Mouse (Mus musculus) fat pad, adult 2 months (tissue): ENCODE measurements around the gene Mlh3.

Experiments used
- DNase-seq: peaks from one replicate; pipeline ENCODE4 v3.0.0-alpha.2; 2011; ENCODE audit warnings: low read depth, low spot score; ENCODE audit errors: extremely low read depth

The Mlh3 gene

DNA sequence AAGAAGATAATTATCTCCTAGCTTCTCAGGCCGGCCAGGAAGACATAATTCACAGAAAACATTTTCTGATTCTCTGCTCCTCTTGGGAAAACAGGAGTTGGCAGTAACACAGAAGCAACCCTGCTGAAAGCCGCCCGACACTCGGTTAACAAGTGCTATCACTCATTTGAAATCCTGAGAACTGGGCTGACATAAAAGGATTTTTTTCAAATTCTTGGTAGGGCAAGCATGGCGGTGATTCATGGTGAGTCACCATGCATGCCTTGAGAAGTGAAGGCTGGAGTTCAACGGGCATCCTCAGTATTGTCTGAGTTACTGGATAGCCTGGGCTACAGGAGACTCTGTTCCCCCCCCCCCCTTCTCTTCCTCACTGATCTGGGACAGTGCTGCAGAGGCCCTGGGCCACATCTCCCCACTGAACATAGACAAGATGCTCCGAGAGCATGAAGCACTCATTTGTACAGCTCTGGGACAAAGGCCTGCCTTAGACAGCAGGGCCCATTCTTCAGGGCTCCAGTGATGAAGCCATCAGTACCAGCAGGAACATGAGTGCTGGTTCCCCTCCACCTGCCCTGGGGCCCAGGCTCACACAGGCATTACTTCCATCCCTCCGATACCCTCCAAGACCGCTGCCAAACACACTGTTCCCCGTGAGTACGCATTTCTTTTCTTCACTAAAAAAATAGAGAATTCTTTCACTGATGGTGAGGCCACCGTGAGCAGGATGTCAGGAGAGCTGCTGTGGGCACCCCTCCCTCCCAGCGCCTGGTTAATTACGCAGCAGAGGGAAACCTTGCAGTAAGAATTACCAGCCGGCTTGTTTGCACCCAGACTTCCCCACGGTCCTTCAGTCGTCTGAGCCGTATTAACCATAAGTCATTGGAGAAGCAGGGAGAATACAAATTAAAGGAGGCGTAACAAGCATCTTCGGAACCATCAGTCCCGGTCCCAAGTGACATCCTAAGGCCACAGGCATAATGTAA is 36.7 kb downstream of the Mlh3 start:
- no peak for DNase-seq

DNA sequence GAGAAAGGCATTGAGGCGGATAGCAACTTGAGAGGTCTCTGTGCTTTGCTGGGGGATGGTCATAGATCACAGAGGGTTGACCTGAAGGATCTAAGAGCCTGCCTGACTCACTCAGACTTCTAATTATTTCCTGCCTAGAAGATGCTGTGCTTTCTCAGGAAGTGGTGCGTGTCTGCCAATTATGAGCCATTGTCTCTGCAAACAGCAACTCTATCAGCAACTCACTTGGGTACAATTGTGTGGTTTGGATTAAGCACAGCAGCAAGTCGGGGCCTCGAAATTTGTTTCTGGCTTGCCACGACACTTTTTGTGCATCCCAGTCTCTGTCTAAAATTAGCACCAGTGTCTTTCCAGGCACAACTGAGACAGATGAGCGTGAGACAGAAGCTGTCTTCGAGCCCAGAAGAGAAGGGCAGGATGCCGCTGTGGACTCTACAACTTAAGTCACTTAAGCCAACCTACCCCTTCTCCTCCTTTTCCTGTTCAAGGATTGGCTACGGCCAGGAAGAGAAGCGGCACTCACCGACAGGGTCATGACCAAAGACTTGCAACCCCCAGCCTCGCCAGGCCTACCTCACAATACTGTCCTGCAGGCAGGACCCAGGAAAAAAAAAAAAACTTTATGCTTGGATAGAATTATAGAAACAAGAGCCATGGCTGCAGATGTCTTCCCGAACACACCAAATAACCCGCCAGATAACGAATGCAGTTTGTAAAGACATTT is 42.4 kb downstream of the Mlh3 start:
- no peak for DNase-seq

DNA sequence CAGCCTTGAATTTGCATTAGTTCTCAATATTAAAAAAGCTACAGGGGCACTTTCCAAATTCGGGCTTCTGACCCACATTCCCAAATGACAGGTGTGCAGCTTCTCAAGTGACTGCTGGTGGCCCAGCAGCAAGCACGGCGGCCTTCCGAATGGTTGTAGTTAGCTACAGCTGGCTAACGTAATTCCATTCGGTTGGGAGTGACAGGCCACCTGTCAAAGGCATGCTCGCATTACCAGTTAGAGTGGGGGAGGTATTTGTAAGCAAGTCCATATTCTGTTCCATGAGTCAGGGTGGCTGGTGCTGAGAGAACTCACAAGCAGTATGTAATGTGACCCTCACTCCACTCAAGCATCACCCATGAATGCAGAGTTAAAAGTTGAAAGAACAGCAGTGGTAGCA is 43.2 kb downstream of the Mlh3 start:
- DNase-seq, result no peak

DNA sequence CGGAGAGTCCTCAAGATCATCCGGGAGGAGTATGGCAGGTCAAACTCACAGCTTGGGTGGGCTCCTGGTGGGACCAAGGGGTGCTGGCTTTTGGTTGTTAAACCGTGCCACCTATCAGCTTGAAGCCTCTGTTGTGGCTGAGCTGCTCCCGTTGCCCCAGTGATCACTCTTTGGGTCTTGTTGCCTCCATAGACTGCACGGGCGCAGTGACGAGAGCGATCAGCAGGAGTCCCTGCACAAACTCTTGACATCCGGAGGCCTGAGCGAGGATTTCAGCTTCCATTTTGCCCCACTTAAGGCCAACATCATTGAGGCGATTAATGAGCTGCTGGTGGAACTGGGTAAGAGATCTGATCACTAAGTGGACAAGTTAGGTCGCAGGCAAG is 50.5 kb downstream of the Mlh3 start:
- no peak for DNase-seq

DNA sequence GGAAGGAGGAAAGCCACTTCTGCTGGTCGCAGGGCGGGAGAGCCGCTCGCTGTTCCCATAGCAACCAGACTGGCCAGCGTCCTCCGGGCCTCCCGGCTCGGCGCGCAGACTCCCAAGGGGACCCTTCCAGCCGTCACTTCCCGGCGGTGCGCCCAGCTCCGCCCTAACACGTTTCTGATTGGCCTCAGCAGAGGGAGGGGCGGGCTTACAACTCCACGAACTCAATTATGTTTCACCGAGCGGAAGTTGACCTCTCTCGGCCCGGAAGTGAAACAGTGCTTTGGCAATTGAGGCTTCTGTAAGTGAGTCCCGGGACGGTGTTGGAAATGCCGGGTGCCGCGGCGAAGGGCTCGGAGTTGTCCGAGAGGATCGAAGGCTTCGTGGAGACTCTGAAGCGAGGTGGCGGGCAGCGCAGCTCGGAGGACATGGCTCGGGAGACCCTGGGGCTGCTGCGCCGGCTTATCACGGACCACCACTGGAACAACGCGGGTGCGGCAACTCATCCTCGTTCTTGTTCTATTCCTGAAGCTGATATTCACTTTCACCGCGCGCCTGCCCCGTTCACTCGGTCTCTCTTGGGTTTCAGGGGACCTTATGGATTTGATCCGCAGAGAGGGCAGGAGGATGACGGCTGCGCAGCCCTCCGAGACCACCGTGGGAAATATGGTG is 51.0 kb downstream of the Mlh3 start, which contains the start of gene Eif2b2:
TSS of gene Eif2b2 (plus strand) at position 246 of the 669 bp plus-strand sequence.
- no peak for DNase-seq

DNA sequence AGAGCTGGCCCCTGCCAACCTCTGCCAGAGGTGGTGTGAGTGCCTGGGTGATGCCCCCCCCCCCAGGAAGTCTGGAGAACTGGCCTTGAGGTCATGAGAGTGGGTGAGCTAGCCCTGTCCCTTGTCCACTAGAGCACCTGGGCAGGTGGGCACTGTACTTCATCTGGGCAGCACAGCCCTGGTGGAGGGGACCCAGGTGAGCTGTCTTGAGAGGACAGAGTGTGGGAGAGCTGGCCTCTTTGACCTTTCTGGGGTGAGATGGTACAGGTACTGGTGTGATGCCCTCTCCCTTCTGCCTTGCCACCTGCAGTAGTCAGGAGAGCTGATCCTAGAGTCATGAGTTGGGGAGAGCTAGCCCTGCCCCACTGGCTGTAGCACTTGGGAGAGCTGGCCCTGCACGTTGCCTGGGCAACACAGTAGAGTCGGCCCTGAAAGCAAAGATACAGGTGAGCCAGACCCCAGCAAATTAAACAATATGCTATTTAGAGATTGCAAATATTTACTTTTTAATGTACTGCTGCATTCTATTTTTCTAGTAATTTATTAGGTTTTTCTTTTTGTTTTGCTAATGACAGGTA is 52.6 kb downstream of the Mlh3 start:
- no peak for DNase-seq

DNA sequence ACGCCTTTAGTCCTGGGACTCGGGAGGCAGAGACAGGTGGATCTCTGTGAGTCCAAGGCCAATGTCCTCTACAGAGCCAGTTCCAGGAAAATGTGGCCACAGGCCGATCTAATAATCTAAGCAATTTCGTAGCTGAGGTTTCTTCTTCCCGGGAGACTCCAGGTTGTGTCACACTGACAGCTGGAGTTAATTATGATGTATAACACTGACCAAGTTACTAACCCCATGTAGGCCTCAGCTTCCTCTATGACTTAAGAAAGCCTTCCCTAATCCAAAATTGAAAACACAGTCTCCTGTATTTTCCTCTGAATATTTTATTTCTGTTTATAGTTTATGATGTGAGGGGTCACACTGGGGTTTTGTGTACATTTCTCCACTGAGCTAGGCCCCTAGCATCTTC is 55.4 kb downstream of the Mlh3 start:
- DNase-seq, result no peak

DNA sequence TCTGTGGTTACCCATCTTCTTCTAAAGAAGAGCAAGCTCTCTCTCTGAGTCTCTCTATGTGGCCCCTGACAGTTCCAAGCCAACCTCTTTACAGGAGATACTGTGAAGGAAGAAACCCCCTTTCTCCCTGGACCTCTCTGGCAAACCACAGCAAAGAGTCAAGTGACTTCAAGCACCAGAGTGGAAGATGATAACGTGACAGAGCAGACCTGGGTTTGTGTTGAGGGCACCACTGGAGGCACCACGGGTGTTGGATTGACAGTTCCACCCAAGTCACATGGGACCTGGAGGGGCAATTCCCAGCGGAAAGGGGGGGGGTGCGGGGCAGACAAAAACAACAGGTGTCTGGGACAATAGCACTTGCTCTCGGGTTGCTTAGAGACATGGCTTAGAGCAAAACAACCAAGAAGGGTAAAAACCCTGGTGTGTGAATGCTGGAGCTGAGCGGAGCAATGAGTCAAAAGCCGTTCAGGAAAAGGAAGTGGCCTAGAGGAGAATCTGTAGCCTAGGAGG is 61.7 kb downstream of the Mlh3 start:
- no peak for DNase-seq

DNA sequence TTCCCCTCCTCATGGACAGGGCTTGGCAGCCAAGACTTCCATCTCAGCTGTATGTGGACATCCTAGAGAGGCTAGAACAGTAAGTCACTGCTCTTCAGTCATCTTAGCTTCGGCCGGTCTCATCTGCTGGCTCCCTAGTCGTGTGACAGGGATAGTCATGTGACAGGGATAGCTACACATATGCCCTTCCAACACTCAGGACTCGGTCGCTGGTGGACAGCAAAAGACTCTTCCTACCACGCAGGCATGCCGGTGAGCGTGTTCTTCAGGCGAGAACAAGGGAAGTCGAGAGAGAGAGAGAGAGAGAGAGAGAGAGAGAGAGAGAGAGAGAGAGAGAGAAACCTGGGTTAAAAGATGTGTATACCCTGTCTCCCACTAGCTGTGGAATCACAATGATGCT is 65.0 kb downstream of the Mlh3 start:
- no peak for DNase-seq

DNA sequence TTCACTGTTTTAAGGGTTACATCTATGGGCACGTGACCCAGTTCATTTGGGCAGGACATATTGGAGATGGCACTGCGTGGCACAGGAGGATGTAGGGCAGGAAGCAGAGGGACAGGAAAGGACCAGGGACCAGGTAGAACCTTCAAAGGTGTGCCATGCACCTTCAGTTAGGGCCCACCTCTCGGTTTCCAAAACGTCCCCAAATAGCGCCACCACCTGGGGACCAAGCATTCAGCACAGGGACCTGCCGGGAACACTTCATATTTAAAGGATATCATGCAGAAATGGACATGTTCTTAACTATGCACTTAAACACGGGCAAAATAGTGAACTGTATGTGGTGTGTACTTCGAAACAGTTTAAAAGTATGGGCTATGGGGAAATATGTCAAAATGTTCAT is 66.3 kb downstream of the Mlh3 start:
- DNase-seq, result no peak

DNA sequence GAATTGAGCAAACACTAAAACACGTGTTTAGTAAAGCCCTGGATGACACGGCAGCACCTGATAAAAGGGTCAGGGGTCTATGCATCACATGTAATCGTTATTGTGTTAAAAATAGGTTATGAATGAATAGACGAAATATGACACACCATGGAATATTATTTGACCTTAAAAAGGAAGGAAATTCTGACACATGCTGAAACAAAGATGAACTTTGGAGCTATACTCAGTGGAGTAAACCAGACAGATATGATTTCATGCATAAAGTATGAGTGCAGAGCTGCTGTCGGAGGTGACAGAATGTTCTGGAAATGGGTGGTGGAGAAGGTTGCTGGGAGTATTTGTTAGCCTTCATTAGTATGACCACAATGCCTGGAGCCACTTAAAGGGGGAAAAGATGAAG is 66.7 kb downstream of the Mlh3 start:
- DNase-seq, result no peak

DNA sequence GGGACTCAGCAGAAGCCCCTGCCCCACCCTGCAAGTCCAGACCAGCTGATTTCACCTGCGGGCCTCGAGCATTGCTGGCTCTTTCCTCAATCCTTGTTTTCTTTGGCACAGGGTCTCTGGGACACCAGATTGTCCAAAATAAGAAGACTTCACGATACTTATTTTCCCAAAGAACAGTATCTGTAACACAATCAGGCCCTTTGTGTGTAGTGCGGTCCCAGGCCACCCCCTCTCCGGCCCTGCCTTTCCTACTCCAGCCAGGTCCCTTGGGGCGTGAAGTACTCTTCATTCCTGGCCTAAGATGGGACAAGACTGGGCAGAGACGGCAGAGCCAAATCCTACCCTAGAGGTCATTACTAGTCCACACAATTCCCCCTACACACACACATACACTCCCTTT is 68.2 kb downstream of the Mlh3 start:
- no peak for DNase-seq

DNA sequence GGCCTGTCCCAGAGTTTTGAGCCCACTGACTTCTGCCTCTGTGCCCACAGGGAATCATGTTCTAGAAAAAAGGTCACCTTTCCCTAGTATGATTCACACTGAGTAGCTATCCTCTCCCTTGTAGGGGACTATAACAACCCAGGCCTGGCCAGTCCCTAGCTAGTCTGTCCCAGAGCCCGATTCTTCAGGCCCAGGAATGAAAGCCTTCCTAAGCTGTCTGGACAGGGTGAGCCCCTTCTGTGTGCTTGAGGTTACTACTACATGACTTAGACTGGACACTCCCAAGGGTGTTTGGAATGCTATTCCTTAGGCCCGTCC is 68.6 kb downstream of the Mlh3 start:
- no peak for DNase-seq

DNA sequence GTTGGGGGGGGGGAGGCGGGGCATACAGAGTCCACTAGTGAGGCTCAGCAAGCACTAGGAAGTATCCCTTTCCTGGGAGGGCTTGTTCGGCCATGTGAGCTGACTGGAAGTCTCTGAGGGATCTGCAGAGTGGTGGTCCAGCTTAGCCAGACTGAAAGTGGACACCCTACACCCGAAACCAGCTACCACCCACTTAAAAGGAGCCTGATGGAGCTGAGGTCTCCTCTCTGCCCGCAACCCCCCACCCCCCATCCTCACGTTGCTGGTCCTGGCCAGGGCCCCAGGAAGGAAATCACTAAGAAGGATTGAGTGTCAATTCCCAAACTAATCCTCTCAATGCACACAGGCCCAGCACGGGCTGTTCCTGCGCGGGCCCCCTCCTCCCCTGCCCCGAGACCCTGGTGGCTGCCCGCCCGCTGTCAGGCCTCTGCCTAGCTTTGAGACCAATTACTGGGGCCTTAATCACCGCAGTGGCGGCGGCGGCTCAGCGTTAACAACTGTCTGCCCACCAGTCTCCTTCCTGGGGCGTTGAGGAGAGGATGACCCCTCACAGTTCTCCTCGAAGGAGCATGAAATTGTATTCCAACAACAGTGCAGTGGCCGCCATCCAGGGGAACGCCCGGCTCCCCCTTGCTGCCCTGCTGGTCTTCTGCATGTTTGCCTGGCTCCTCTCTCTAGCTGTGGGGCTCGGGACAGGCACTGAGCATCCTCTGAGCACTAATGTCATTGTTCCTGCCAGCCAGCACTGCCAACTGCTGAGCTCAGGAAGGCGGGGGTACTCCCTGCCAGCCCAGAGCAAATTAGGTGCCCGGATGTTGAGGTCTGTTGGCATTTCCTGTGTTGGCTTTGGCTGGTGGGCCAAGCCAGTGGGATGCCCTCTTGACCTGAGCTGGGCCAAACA is 69.2 kb downstream of the Mlh3 start:
- no peak for DNase-seq

DNA sequence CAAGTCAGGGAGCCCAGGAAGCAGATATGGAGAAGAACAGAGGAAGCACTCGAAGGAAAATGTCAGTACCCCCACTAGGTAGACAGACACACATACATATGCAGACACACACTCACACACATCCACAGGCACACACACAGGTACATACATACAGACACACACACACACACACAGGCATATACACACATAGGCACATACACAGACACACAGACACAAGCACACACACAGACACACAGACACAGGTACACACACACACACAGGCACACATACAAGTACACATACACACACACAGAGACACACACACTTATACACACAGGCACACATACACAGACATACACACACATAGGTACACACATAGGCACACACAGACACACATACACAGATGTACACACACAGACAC is 70.4 kb downstream of the Mlh3 start:
- no peak for DNase-seq

DNA sequence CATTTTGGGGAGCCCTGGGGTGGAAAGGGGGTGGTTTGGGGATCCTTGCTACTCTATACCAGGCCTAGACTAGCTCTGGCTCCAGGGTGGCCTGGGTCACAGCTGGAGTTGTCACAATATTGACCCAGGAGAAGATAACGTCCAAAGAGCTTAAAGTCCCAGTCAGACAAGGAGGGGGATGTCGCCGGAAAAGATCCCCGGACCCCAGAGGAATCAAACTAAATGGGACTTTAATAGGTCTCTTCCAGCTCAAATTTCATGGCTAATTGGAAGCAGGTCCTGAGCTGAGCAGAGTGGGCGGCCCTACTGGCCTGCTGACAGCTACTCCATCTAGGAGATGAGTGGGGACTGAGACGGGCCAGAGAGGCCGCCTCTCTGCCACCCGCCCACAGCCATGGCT is 72.5 kb downstream of the Mlh3 start:
- no peak for DNase-seq

DNA sequence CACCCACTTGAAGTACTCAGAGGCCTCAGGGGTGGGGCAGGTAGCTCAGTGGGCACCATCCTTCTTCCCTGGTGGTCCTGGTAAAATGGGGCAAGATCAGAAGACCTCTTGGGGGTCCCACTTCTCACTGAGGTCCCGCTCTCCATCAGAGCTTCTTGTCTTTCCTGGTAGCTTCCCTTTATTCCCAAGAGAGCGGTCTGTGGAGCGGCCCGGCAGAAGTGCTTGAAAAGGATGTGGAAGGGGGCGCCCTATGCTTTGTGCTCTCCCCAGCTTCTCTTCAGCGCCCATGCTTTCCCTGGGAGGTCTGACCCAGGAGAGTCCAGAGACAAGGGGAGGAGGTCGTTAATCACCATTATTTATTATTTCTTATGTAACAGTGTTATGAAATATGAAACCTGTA is 73.0 kb downstream of the Mlh3 start:
- no peak for DNase-seq

DNA sequence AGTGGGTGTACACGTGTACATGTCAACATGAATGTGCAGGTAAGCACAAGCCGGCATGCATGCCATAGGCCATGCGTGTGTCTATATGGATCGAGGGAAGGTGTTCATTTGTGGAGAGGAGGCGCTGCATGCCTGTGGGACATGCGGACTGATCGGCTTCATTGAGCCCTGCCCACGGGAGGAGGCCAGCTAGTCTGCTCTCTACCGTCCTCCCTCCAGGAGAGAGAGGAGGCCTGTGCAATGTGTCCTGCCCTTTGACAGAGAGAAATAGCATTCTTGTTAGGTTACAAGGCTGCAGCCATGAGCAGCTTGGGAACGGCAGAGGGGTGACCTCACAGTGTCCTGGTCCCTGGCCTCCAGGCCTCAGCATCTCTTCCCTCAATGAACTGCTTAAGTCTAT is 74.2 kb downstream of the Mlh3 start:
- DNase-seq, result no peak

DNA sequence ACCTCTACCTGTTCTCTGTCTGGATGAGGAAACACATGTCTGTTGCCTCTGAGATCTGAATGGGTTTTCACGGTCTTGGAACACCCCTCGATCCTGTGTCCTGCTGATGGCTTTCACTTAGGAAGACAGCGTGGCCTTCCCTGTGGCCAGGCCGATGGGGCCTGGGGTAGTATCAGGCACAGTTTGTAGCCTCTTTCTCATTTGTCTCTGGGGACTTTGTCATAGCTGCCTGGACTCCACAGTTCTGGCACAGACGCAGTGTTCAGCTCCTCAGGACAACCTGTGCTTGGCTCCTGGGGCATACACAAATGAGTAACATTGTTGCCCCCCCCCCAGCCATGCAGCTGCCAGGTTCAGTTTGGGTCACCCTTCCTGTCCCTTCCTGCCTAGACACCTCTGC is 75.3 kb downstream of the Mlh3 start:
- DNase-seq, result no peak

DNA sequence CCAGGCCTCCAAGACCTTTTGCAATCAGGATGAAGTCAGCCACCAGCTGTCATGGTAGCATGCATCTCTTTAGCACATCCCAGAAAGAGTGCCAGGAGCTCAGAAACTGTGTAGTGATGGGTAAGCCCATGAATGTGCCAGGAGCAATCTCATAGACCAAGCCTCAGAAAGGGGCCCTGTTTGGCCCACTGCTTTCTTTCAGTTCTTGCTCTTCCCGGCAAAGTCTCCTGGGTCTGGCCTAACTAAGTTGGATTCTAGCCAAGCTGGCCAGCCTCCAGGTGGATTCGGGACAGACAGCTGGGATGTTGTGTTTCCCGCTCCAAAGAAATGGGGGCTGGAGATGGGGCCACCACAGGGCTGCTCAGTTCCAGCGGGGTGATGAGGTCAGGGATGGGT is 75.8 kb downstream of the Mlh3 start:
- DNase-seq, result no peak
